Mouse (Mus musculus): Measurements from ENCODE around the gene Churc1. TPM values are rescaled to one million over a fixed set of nuclear protein-coding genes. Genes with fewer than 3 reads are reported as not detected.

The Churc1 gene
- 43.6 and 47.4 TPM in 2 replicates for polyA plus RNA-seq (2012; rRNA removed)
- 93.1 and 104 TPM in 2 replicates for polyA plus RNA-seq (2014; fragmentation: Nextera tagmentation; extraction: Ambion mirVana)

DNA sequence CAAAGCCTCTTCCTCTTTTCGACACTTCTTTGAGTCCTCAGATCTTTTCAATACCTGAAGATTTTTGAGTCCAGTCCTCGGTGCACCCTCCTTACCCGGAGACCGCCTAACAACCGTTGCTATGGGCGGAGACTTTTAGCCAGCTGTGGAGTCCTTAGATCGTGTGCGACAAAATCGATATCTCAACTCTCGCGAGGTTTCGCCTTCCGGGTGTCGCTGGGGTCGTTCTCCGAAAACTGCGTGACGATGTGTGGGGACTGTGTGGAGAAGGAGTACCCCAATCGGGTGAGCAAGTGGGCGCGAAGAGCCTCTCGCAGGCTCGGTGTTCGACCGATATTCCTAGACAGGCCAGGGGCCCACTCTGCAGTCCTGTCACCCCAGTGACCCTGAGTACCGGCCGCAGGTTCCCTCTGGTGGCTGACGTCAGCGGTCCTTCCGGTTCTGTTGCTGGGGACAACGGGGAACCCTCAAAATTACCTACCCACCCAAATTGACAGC is at the start of gene Churc1, which contains the start of gene Fntb:
Gene Churc1 (plus strand): TSS at position 185 of the 498 bp plus-strand sequence.
Gene Fntb (plus strand): TSS at position 236 of the 498 bp plus-strand sequence.
- Histone ChIP-seq H3K27ac (replicated peaks; ENCODE audit: low read depth, low read length) (peak within 1 kb of the TSS; percentile 44; the same call in 1 of the 2 replicates), H3K27me3 (ENCODE audit: control insufficient read depth, insufficient read depth, low read length) (no peaks in the 10 kb centered on the region), H3K4me2 (replicated peaks; ENCODE audit: low read depth, low read length, severe bottlenecking) (peak within 1 kb of the TSS; percentile 64), H3K9ac (ENCODE audit: low read depth, low read length, severe bottlenecking) (peak within 1 kb of the TSS; percentile 65), H3K36me3 (ENCODE audit: control insufficient read depth, insufficient read depth, low read length) (no peaks in the 10 kb centered on the region; the same call in 1 of the 2 replicates), H3K4me1 (ENCODE audit: control insufficient read depth, insufficient read depth, low read length) (no peaks in the 10 kb centered on the region), H3K4me3 (replicated peaks; ENCODE audit: low read length) (peak within 1 kb of the TSS; percentile 49), H3K9me3 (ENCODE audit: control insufficient read depth, low read length) (no peaks in the 10 kb centered on the region)
- under 1% methylated on average over 31 of the region's 31 CpGs for WGBS
- ATAC-seq (ENCODE audit: low FRiP score, low read depth) (peak; percentile 98), DNase-seq (ENCODE audit: low spot score) (peak; percentile 92)
- TF ChIP-seq POLR2A (IDR thresholded peaks at IDR 0.05; ENCODE audit: borderline replicate concordance, extremely low read depth, insufficient read depth, insufficient read length), result peak; percentile 50; the same call in 1 of the 2 replicates

DNA sequence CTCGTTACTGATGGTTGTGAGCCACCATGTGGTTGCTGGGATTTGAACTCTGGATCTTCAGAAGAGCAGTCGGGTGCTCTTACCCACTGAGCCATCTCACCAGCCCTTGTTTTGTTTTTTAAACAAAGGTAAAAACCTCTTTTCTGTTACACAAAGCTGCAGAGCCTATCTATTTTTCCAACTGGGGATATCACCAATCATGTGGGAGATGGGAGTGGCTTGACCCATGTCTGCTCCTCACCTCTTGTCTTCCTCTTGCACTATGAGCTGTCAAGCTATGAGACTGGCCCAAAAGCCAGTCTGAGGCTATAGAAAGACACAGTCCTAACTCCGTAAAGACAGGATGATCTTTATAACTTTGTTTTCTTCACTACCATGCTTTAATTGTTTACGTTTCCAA is 47.0 kb upstream of the Churc1 start:
- Histone ChIP-seq H3K9ac (ENCODE audit: low read depth, low read length, severe bottlenecking) (no peak overlapping the region), H3K36me3 (ENCODE audit: control insufficient read depth, insufficient read depth, low read length) (no peaks in the 10 kb centered on the region), H3K4me1 (ENCODE audit: control insufficient read depth, insufficient read depth, low read length) (no peaks in the 10 kb centered on the region), H3K27me3 (ENCODE audit: control insufficient read depth, insufficient read depth, low read length) (no peaks in the 10 kb centered on the region), H3K4me2 (replicated peaks; ENCODE audit: low read depth, low read length, severe bottlenecking) (no peak overlapping the region), H3K4me3 (replicated peaks; ENCODE audit: low read length) (no peak overlapping the region), H3K27ac (replicated peaks; ENCODE audit: low read depth, low read length) (no peak overlapping the region), H3K9me3 (ENCODE audit: control insufficient read depth, low read length) (no peaks in the 10 kb centered on the region)
- WGBS, result 89% methylated on average over 4 of the region's 4 CpGs
- no peak for DNase-seq (ENCODE audit: low spot score)
- TF ChIP-seq POLR2A (IDR thresholded peaks at IDR 0.05; ENCODE audit: borderline replicate concordance, extremely low read depth, insufficient read depth, insufficient read length), result no peak
- no peak for ATAC-seq (ENCODE audit: low FRiP score, low read depth)

DNA sequence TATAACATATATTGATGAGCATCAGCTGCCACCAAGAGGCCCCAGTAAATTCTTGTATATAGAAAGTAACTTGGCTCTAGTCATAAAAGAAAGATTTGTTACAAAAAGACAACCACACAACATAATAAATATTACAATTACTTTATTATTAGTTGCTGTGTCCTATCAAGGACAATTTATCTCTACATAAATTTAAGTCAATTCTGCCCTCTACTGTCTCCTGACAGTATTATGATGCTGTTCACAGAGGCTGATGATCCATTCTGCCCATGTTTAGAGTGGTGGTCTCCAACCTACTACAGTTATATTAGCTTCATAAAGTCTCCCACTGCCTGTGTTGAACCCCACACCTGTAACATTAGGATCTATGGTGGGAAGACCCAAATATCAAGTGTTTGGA is 44.8 kb upstream of the Churc1 start:
- TF ChIP-seq POLR2A (IDR thresholded peaks at IDR 0.05; ENCODE audit: borderline replicate concordance, extremely low read depth, insufficient read depth, insufficient read length), result no peak
- no peak overlapping the region for H3K4me3 ChIP-seq (replicated peaks; ENCODE audit: low read length)
- H3K4me1 ChIP-seq (ENCODE audit: control insufficient read depth, insufficient read depth, low read length), result no peaks in the 10 kb centered on the region
- no peaks in the 10 kb centered on the region for H3K27me3 ChIP-seq (ENCODE audit: control insufficient read depth, insufficient read depth, low read length)
- no peak for ATAC-seq (ENCODE audit: low FRiP score, low read depth)
- H3K4me2 ChIP-seq (replicated peaks; ENCODE audit: low read depth, low read length, severe bottlenecking), result no peak overlapping the region
- peak; percentile 44 for DNase-seq (ENCODE audit: low spot score)
- H3K36me3 ChIP-seq (ENCODE audit: control insufficient read depth, insufficient read depth, low read length), result no peaks in the 10 kb centered on the region
- no peak overlapping the region for H3K27ac ChIP-seq (replicated peaks; ENCODE audit: low read depth, low read length)
- H3K9me3 ChIP-seq (ENCODE audit: control insufficient read depth, low read length), result no peaks in the 10 kb centered on the region; the same call in 1 of the 2 replicates
- H3K9ac ChIP-seq (ENCODE audit: low read depth, low read length, severe bottlenecking), result no peak overlapping the region

DNA sequence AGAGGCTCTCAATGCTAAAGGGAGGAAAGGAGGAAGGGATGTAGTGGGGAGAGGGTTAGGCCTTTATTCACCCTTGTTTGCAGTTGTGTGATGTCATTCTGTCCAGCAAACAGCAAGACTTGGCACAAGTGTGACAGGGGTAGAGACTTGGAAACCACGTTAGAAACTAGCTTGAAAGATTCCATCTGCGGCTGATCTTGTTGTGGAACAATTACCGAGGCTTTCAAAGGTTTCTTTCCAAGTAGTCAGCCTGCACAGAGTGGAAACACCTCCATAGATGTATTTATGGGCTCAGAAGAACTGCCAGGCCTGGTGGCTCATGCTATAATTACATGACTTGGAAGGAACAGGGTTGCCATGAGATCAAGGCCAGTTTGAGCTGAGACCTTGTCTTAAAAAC is 43.3 kb upstream of the Churc1 start:
- no peaks in the 10 kb centered on the region for H3K27me3 ChIP-seq (ENCODE audit: control insufficient read depth, insufficient read depth, low read length)
- no peaks in the 10 kb centered on the region for H3K36me3 ChIP-seq (ENCODE audit: control insufficient read depth, insufficient read depth, low read length)
- 0 out of 2 replicates have a peak overlapping the region, but pooled peaks have one; percentile 5 for H3K9ac ChIP-seq (ENCODE audit: low read depth, low read length, severe bottlenecking)
- H3K4me3 ChIP-seq (replicated peaks; ENCODE audit: low read length), result no peak overlapping the region
- ATAC-seq (ENCODE audit: low FRiP score, low read depth) (no peak), DNase-seq (ENCODE audit: low spot score) (no peak)
- H3K27ac ChIP-seq (replicated peaks; ENCODE audit: low read depth, low read length), result no peak overlapping the region
- H3K4me1 ChIP-seq (ENCODE audit: control insufficient read depth, insufficient read depth, low read length), result no peaks in the 10 kb centered on the region
- WGBS, result 64% methylated on average over 3 of the region's 3 CpGs
- no peak overlapping the region for H3K4me2 ChIP-seq (replicated peaks; ENCODE audit: low read depth, low read length, severe bottlenecking)
- no peaks in the 10 kb centered on the region; the same call in 1 of the 2 replicates for H3K9me3 ChIP-seq (ENCODE audit: control insufficient read depth, low read length)
- no peak for TF ChIP-seq POLR2A (IDR thresholded peaks at IDR 0.05; ENCODE audit: borderline replicate concordance, extremely low read depth, insufficient read depth, insufficient read length)

DNA sequence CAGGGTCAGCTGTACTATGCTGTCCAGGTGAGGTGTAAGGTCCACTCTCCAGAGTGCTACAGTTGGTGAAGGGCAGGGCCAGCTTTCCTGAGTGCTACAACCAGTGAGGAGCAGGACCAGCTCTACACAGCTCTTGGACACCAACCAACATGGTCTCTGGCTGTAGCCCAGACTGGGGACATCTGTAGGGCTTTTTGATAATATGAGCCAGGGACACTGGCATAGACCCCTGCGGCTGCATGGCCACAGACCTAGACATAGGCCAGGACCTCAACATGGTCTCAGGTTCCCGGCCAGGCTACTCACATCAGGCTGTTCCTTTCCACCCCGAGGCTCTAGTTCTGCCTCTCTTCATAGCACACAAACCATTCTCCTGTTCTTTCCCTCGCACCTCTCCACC is 37.4 kb upstream of the Churc1 start:
- Histone ChIP-seq H3K4me2 (replicated peaks; ENCODE audit: low read depth, low read length, severe bottlenecking) (no peak overlapping the region), H3K36me3 (ENCODE audit: control insufficient read depth, insufficient read depth, low read length) (no peaks in the 10 kb centered on the region), H3K4me3 (replicated peaks; ENCODE audit: low read length) (no peak overlapping the region), H3K27ac (replicated peaks; ENCODE audit: low read depth, low read length) (no peak overlapping the region), H3K27me3 (ENCODE audit: control insufficient read depth, insufficient read depth, low read length) (no peaks in the 10 kb centered on the region), H3K4me1 (ENCODE audit: control insufficient read depth, insufficient read depth, low read length) (no peaks in the 10 kb centered on the region), H3K9me3 (ENCODE audit: control insufficient read depth, low read length) (no peaks in the 10 kb centered on the region; the same call in 1 of the 2 replicates), H3K9ac (ENCODE audit: low read depth, low read length, severe bottlenecking) (no peak overlapping the region)
- DNase-seq (ENCODE audit: low spot score) (no peak), ATAC-seq (ENCODE audit: low FRiP score, low read depth) (no peak)
- WGBS, result 83% methylated on average over 4 of the region's 4 CpGs
- no peak for TF ChIP-seq POLR2A (IDR thresholded peaks at IDR 0.05; ENCODE audit: borderline replicate concordance, extremely low read depth, insufficient read depth, insufficient read length)
